Mouse (Mus musculus) bone marrow macrophage, adult 2 months (primary cell): Measurements from ENCODE around the gene Plagl1.

Experiments used
- CTCF ChIP-seq: IDR thresholded peaks from 2 replicates; pipeline ENCODE4 v1.5.1; 2012; ENCODE audit warnings: low read depth, mild to moderate bottlenecking, low read length, moderate library complexity
- POLR2A ChIP-seq: IDR thresholded peaks from 2 replicates; pipeline ENCODE4 v1.6.1; 2012; ENCODE audit warnings: mild to moderate bottlenecking, low read depth, low read length, borderline replicate concordance

DNA sequence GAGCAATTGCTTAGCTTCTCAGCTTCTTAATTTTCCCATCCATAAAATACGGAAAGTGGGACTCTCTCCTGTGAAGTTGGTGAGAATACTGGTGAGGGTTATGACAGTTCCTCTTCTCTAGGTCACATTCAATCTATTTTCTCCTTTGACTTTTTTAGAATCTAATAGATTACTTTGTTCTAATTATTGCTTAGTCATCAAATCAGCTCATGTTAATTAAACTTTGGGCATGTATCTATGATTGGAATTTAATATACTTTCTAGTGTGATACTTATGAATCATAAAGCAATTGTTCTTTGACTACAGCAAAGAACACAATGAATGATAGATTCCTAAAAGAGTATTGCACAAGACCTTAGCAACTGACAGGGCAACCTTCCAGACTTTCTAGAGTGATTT, 38.6 kb downstream of the Plagl1 start:
- TF ChIP-seq CTCF (no peak), POLR2A (no peak)
